Mouse (Mus musculus): ENCODE measurements at regions not wholly inside any gene's neighbourhood (a gene's known extent, or its start where the extent isn't known, plus 50 kb on each side); places are given as distances from the start of the nearest gene placed in this dataset.

- H3K4me2 ChIP-seq (replicated peaks; ENCODE audit: low read depth, low read length, severe bottlenecking): no peak overlapping the region
- H3K4me3 ChIP-seq (replicated peaks; ENCODE audit: low read length): no peak overlapping the region
- TF ChIP-seq POLR2A (IDR thresholded peaks at IDR 0.05; ENCODE audit: borderline replicate concordance, extremely low read depth, insufficient read depth, insufficient read length): no peak
- H3K4me1 ChIP-seq (ENCODE audit: control insufficient read depth, insufficient read depth, low read length): no peaks in the 10 kb centered on the region
- H3K9ac ChIP-seq (ENCODE audit: low read depth, low read length, severe bottlenecking): no peak overlapping the region
- no peaks in the 10 kb centered on the region for H3K27me3 ChIP-seq (ENCODE audit: control insufficient read depth, insufficient read depth, low read length)
- no peak for ATAC-seq (ENCODE audit: low FRiP score, low read depth)
- DNase-seq (ENCODE audit: low spot score): no peak
- H3K27ac ChIP-seq (replicated peaks; ENCODE audit: low read depth, low read length): no peak overlapping the region
- H3K9me3 ChIP-seq (ENCODE audit: control insufficient read depth, low read length): no peaks in the 10 kb centered on the region
- 43% methylated on average over 5 of the region's 5 CpGs for WGBS
- no peaks in the 10 kb centered on the region for H3K36me3 ChIP-seq (ENCODE audit: control insufficient read depth, insufficient read depth, low read length)
Measured at GRCm38 (mm10) chr4:89365875-89366274, 55.0 kb upstream of the Cdkn2b start.

- no peak for TF ChIP-seq POLR2A (IDR thresholded peaks at IDR 0.05; ENCODE audit: borderline replicate concordance, extremely low read depth, insufficient read depth, insufficient read length)
- Histone ChIP-seq H3K27ac (replicated peaks; ENCODE audit: low read depth, low read length) (no peak overlapping the region), H3K36me3 (ENCODE audit: control insufficient read depth, insufficient read depth, low read length) (no peaks in the 10 kb centered on the region), H3K9me3 (ENCODE audit: control insufficient read depth, low read length) (no peaks in the 10 kb centered on the region), H3K9ac (ENCODE audit: low read depth, low read length, severe bottlenecking) (no peak overlapping the region), H3K4me2 (replicated peaks; ENCODE audit: low read depth, low read length, severe bottlenecking) (no peak overlapping the region), H3K27me3 (ENCODE audit: control insufficient read depth, insufficient read depth, low read length) (no peaks in the 10 kb centered on the region), H3K4me3 (replicated peaks; ENCODE audit: low read length) (no peak overlapping the region), H3K4me1 (ENCODE audit: control insufficient read depth, insufficient read depth, low read length) (no peaks in the 10 kb centered on the region)
- ATAC-seq (ENCODE audit: low FRiP score, low read depth) (no peak), DNase-seq (ENCODE audit: low spot score) (no peak)
- WGBS: 62% methylated on average over 2 of the region's 2 CpGs
Measured at GRCm38 (mm10) chr4:89363150-89363683, 52.4 kb upstream of the Cdkn2b start.

DNA sequence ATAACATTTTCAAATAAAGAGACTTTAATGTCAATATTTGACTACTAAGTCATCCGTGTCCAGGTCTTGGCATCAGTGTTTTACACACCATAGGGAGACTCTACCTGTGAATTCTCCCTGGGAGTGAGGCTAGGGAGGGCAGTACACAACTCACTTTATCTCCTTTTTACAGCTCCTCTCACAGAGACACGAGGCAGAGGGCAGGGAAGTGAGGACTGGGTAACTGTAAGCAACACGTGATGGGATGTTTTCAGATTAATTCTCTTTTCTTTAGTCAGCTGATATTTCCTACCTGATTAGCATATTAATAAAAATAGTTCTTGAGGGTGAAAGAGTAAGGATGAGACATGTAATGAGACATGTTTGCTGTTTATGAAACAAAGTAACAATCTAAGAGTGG, 51.8 kb upstream of the Cdkn2b start:
- no peak for TF ChIP-seq POLR2A (IDR thresholded peaks at IDR 0.05; ENCODE audit: borderline replicate concordance, extremely low read depth, insufficient read depth, insufficient read length)
- Histone ChIP-seq H3K4me1 (ENCODE audit: control insufficient read depth, insufficient read depth, low read length) (no peaks in the 10 kb centered on the region), H3K27ac (replicated peaks; ENCODE audit: low read depth, low read length) (no peak overlapping the region), H3K4me3 (replicated peaks; ENCODE audit: low read length) (no peak overlapping the region), H3K9me3 (ENCODE audit: control insufficient read depth, low read length) (no peaks in the 10 kb centered on the region), H3K36me3 (ENCODE audit: control insufficient read depth, insufficient read depth, low read length) (no peaks in the 10 kb centered on the region), H3K9ac (ENCODE audit: low read depth, low read length, severe bottlenecking) (no peak overlapping the region), H3K27me3 (ENCODE audit: control insufficient read depth, insufficient read depth, low read length) (no peaks in the 10 kb centered on the region), H3K4me2 (replicated peaks; ENCODE audit: low read depth, low read length, severe bottlenecking) (no peak overlapping the region)
- no peak for DNase-seq (ENCODE audit: low spot score)
- no peak for ATAC-seq (ENCODE audit: low FRiP score, low read depth)
- 43% methylated on average over 3 of the region's 3 CpGs for WGBS

DNA sequence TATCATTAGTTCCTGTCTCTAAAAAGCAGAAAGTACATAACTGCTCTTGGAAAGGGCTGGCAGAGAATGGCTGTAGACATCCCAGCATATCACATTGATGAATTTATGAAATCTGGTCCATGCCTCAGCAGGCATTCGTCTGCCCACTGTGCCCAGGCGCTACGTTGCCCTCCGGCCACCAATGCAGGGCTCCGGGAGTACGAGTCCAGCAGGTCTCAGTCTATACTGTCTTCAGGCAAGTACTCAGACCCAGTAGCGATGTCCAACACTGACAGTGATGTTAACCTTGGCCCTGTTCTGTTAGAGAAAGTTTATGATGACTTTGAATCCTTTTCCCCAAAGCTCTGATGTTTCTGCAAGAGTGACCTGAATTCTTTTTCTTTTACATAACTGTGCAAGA, 50.5 kb upstream of the Cdkn2b start:
- Histone ChIP-seq H3K27ac (replicated peaks; ENCODE audit: low read depth, low read length) (no peak overlapping the region), H3K4me1 (ENCODE audit: control insufficient read depth, insufficient read depth, low read length) (no peaks in the 10 kb centered on the region), H3K36me3 (ENCODE audit: control insufficient read depth, insufficient read depth, low read length) (no peaks in the 10 kb centered on the region), H3K9ac (ENCODE audit: low read depth, low read length, severe bottlenecking) (no peak overlapping the region), H3K4me3 (replicated peaks; ENCODE audit: low read length) (no peak overlapping the region), H3K9me3 (ENCODE audit: control insufficient read depth, low read length) (no peaks in the 10 kb centered on the region), H3K4me2 (replicated peaks; ENCODE audit: low read depth, low read length, severe bottlenecking) (no peak overlapping the region), H3K27me3 (ENCODE audit: control insufficient read depth, insufficient read depth, low read length) (no peaks in the 10 kb centered on the region)
- no peak for DNase-seq (ENCODE audit: low spot score)
- WGBS: 90% methylated on average over 7 of the region's 7 CpGs
- no peak for ATAC-seq (ENCODE audit: low FRiP score, low read depth)
- TF ChIP-seq POLR2A (IDR thresholded peaks at IDR 0.05; ENCODE audit: borderline replicate concordance, extremely low read depth, insufficient read depth, insufficient read length): no peak
